Mouse (Mus musculus) embryonic facial prominence, embryonic 11.5 days (tissue): ENCODE data around the gene Cdc25a. TPM values are rescaled to one million over a fixed set of nuclear protein-coding genes. Genes with fewer than 3 reads are reported as not detected.

ENCODE experiments used
- microRNA-seq: library from miRNA; unstranded; fragments of <30 nt; microRNA quantifications from one replicate; pipeline ENCODE4, GENCODE M21; 2016; ENCODE audit warnings: borderline number of aligned reads
- polyA plus RNA-seq: library from polyadenylated mRNA; unstranded; fragments of >200 nt; fragmentation: Nextera tagmentation; extraction: Ambion mirVana; gene quantifications from 2 replicates; pipeline ENCODE4 v1.2.1, GENCODE M21; 2014

The Cdc25a gene
- polyA plus RNA-seq, 1 experiment from 2014 or later, result 44.1 TPM

Small RNA genes lying within 50 kb of the gene (microRNA-seq; reads per million reads assigned to microRNA genes)
- not detected for gene Mir7089

Other genes starting within 250 kb of the Cdc25a start
- 0.14 TPM in 1 of 2 replicates, not detected in the other for gene Fbxw24, start 249.5 kb upstream of the Cdc25a start, polyA plus RNA-seq
- not detected in 2 replicates for gene Fbxw25, start 210.9 kb upstream of the Cdc25a start, polyA plus RNA-seq
- gene Fbxw18, start 172.9 kb upstream of the Cdc25a start, polyA plus RNA-seq, result 0.14 TPM in 1 of 2 replicates, not detected in the other
- not detected in 2 replicates for gene Fbxw26, start 129.5 kb upstream of the Cdc25a start, polyA plus RNA-seq
- not detected in 2 replicates for gene Fbxw27, start 84.9 kb upstream of the Cdc25a start, polyA plus RNA-seq
- not detected in 2 replicates for gene Spink8, start 63.3 kb upstream of the Cdc25a start, polyA plus RNA-seq
- gene Nme6, start 42.8 kb upstream of the Cdc25a start, polyA plus RNA-seq, result 89.7 and 97.5 TPM in 2 replicates
- 0.78 and 0.87 TPM in 2 replicates for gene Camp, start 26.0 kb upstream of the Cdc25a start, polyA plus RNA-seq
- 50.0 and 50.5 TPM in 2 replicates for gene Map4, start 55.9 kb downstream of the Cdc25a start, polyA plus RNA-seq
- gene Smarcc1, start 242.1 kb downstream of the Cdc25a start, polyA plus RNA-seq, result 190 and 193 TPM in 2 replicates
- gene Dhx30, start 242.3 kb downstream of the Cdc25a start, polyA plus RNA-seq, result 161 and 171 TPM in 2 replicates